Mouse (Mus musculus) intestine, embryonic 14.5 days (tissue): ENCODE data around the gene Dync1li2. TPM values are rescaled to one million over a fixed set of nuclear protein-coding genes. Genes with fewer than 3 reads are reported as not detected.

Source experiments
- ATAC-seq: fragments of 200-750 bp; cut with Nextera tagmentation; replicated peaks from 2 replicates; pipeline ENCODE4 v1.8.0; 2017; ENCODE audit warnings: low read depth, moderate number of reproducible peaks, moderate TSS enrichment, moderate library complexity; ENCODE audit not compliant: low FRiP score, low TSS enrichment
- DNase-seq: peaks from one replicate; pipeline ENCODE4 v3.0.0-alpha.2; 2018; ENCODE audit warnings: low spot score
- H3K27ac ChIP-seq: fragments of 300-500 bp; sonication (generic); 2 replicates; pipeline ENCODE4 v1.5.1; 2014; ENCODE audit warnings: low read depth, mild to moderate bottlenecking, control low read depth
- H3K27me3 ChIP-seq: fragments of 300-500 bp; sonication (generic); replicated peaks from 2 replicates; pipeline ENCODE4 v1.6.1; 2014; ENCODE audit warnings: low read length, control low read depth; ENCODE audit not compliant: control insufficient read depth, insufficient read depth
- H3K36me3 ChIP-seq: fragments of 300-500 bp; sonication (generic); 2 replicates; pipeline ENCODE4 v1.6.1; 2014; ENCODE audit warnings: low read length, control low read depth; ENCODE audit not compliant: control insufficient read depth, insufficient read depth
- H3K4me1 ChIP-seq: fragments of 300-500 bp; sonication (generic); replicated peaks from 2 replicates; pipeline ENCODE4 v1.6.1; 2014; ENCODE audit warnings: low read length, control low read depth, mixed read lengths; ENCODE audit not compliant: control insufficient read depth, insufficient read depth
- H3K4me2 ChIP-seq: fragments of 300-500 bp; sonication (generic); 2 replicates; pipeline ENCODE4 v1.6.1; 2014; ENCODE audit warnings: low read length
- H3K4me3 ChIP-seq: fragments of 300-500 bp; sonication (generic); 2 replicates; pipeline ENCODE4 v1.5.1; 2014; ENCODE audit warnings: low read depth, low read length, control low read depth, mixed read lengths
- H3K9ac ChIP-seq: fragments of 300-500 bp; sonication (generic); 2 replicates; pipeline ENCODE4 v1.6.1; 2014; ENCODE audit warnings: mild to moderate bottlenecking, low read length
- H3K9me3 ChIP-seq: fragments of 300-500 bp; sonication (generic); 2 replicates; pipeline ENCODE4 v1.6.1; 2016; ENCODE audit warnings: low read length, control low read depth; ENCODE audit not compliant: control insufficient read depth
- WGBS: fragments of 180-500 bp; shearing (Covaris S2); extraction: QIAGEN DNeasy Blood & Tissue Kit; methylation state at CpG from one replicate; pipeline ENCODE4 v1.1.7; 2014; 5-methylcytosine and 5-hydroxymethylcytosine counted together
- polyA plus RNA-seq: library from polyadenylated mRNA; unstranded; fragments of >200 nt; fragmentation: Nextera tagmentation; extraction: Ambion mirVana; gene quantifications from 2 replicates; pipeline ENCODE4 v1.2.1, GENCODE M21; 2014

The Dync1li2 gene
- polyA plus RNA-seq, 1 experiment from 2014 or later, result 46.1 TPM

DNA sequence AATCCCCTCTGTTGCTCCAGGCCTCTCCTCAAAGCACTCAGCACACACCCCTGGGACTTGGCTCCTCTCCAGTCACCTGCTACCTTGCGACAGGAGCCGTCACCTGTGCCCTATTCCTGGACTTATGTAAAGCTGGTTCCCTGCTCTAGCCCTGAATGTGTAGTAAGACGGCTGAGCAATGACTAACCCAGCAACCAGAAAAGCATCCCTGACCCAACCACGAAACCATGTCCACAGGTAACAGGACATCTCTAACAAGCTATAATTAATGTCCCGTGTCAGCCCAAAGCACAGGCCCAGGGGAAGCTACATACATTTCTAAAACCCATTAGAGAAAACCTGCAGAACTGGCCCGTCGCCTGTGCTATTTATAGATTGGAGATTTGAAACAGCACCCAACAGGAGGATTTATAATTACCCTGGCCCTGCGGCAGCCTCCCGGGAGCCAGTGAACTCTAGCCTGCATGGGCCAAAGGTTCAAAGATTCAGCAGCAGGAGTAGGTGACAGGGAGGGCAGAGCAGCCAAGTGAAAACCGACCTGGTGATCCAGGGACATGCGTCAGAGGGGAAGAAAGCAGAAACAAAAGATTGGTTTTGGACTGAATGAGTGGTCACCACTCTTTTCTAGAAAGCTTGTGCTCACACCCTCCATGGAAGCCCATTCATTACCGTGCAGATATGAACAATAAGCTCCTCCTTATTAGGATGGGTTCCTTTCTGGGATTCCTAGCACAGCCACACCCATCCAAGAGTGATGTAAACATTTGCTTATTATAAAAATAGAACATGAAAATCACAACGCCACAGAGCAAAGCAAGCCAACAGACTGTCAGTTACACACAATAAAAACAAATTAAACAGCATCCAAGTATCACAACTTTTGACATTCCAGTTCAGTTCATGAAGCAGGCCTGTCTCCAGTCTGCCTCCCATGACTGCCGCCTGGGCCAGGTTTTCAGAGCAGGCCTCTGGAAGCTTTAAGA is 67.7 kb downstream of the Dync1li2 start:
- WGBS, result 27% methylated on average over 14 of the region's 14 CpGs
- peak; percentile 81 for ATAC-seq
- H3K27ac ChIP-seq, result peak overlapping the region; percentile 78
- peaks cover 28% of the 10 kb centered on the region for H3K4me1 ChIP-seq
- H3K27me3 ChIP-seq, result no peaks in the 10 kb centered on the region
- peak overlapping the region; percentile 20; the same call in 1 of the 2 replicates for H3K9ac ChIP-seq
- H3K4me3 ChIP-seq, result no peak overlapping the region
- DNase-seq, result peak; percentile 80
- peak overlapping the region; percentile 21 for H3K4me2 ChIP-seq
- H3K9me3 ChIP-seq, result no peaks in the 10 kb centered on the region
- no peaks in the 10 kb centered on the region for H3K36me3 ChIP-seq

- H3K4me3 ChIP-seq, result no peak overlapping the region
- ATAC-seq (no peak), DNase-seq (no peak)
Observed at GRCm38 (mm10) chr8:104374269-104374668, 68.6 kb downstream of the Dync1li2 start.

DNA sequence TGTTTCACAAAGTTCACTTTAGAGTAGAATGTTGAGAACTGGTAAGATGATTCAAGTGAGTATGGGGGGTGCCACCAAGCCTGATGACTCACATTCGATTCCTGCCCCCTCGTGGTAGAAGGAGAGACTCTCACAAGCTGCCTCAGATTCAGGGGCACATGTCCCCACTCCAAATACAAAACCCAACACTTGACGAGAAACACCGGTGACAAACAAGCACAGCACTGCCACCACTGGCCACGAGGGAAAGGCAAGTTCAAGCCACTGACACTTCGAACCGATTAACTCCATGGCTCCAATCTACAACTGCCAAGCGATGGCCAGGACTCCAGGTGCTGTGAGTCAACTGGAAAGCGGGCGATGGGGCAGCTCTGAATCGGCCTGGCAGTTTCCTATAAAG is 69.1 kb downstream of the Dync1li2 start:
- H3K9me3 ChIP-seq, result no peaks in the 10 kb centered on the region
- no peaks in the 10 kb centered on the region for H3K27me3 ChIP-seq
- DNase-seq (no peak), ATAC-seq (no peak)
- no peaks in the 10 kb centered on the region for H3K36me3 ChIP-seq
- H3K4me1 ChIP-seq, result peaks cover 33% of the 10 kb centered on the region
- no peak overlapping the region for H3K9ac ChIP-seq
- peak overlapping the region; percentile 26 for H3K4me2 ChIP-seq
- WGBS, result 80% methylated on average over 11 of the region's 11 CpGs
- peak overlapping the region; percentile 78 for H3K27ac ChIP-seq
- H3K4me3 ChIP-seq, result no peak overlapping the region

More at GRCm38 (mm10) chr8:104374269-104374668, 68.6 kb downstream of the Dync1li2 start:
- Histone ChIP-seq H3K27me3 (no peaks in the 10 kb centered on the region), H3K4me1 (peaks cover 29% of the 10 kb centered on the region), H3K9me3 (no peaks in the 10 kb centered on the region), H3K36me3 (no peaks in the 10 kb centered on the region), H3K9ac (no peak overlapping the region), H3K4me2 (peak overlapping the region; percentile 26), H3K27ac (peak overlapping the region; percentile 78)
- 64% methylated on average over 11 of the region's 11 CpGs for WGBS

- 87% methylated on average over 6 of the region's 6 CpGs for WGBS
- Histone ChIP-seq H3K27ac (no peak overlapping the region), H3K4me1 (peaks cover 27% of the 10 kb centered on the region), H3K27me3 (no peaks in the 10 kb centered on the region), H3K9ac (no peak overlapping the region), H3K4me3 (no peak overlapping the region), H3K4me2 (no peak overlapping the region), H3K36me3 (no peaks in the 10 kb centered on the region), H3K9me3 (no peaks in the 10 kb centered on the region)
- DNase-seq, result no peak
- no peak for ATAC-seq
Observed at GRCm38 (mm10) chr8:104371121-104371520, 71.7 kb downstream of the Dync1li2 start.

- 65% methylated on average over 6 of the region's 6 CpGs for WGBS
- ATAC-seq, result no peak
- Histone ChIP-seq H3K9me3 (no peaks in the 10 kb centered on the region), H3K4me1 (peaks cover 18% of the 10 kb centered on the region; the same call in 1 of the 2 replicates), H3K36me3 (no peaks in the 10 kb centered on the region), H3K4me2 (no peak overlapping the region), H3K27ac (no peak overlapping the region), H3K9ac (no peak overlapping the region), H3K27me3 (no peaks in the 10 kb centered on the region), H3K4me3 (no peak overlapping the region)
- DNase-seq, result no peak
Observed at GRCm38 (mm10) chr8:104370071-104370470, 72.8 kb downstream of the Dync1li2 start.

DNA sequence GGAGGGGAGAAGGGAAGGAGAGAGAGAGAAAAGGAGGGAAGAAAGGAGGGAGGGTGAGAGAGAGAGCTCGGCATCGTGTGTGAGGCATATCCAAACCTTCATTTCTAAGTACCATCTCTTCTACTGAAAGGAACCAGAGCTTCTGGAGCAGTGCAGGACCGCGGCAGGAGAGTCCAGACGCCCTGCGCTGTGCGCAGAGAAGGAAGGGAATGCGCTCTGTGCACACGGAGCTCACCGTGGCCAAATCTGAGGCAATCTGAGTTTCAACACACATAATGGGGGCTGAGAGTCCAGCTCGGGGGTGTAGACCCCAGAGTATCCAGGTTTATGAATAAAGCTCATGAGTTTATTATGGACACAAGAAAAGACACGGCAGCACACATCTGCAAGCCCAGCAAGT is 73.3 kb downstream of the Dync1li2 start:
- Histone ChIP-seq H3K4me2 (no peak overlapping the region), H3K4me1 (peaks cover 14% of the 10 kb centered on the region; the same call in 1 of the 2 replicates), H3K27me3 (no peaks in the 10 kb centered on the region), H3K27ac (no peak overlapping the region), H3K9ac (no peak overlapping the region), H3K4me3 (no peak overlapping the region), H3K9me3 (no peaks in the 10 kb centered on the region), H3K36me3 (no peaks in the 10 kb centered on the region)
- DNase-seq, result no peak
- no peak for ATAC-seq
- 63% methylated on average over 12 of the region's 12 CpGs for WGBS

Other genes starting within 250 kb of the Dync1li2 start
- gene Tk2, start 194.5 kb downstream of the Dync1li2 start, polyA plus RNA-seq, result 15.3 and 17.8 TPM in 2 replicates
- gene Cklf, start 192.2 kb downstream of the Dync1li2 start, polyA plus RNA-seq, result 47.9 and 48.6 TPM in 2 replicates
- gene Cmtm2a, start 149.9 kb downstream of the Dync1li2 start, polyA plus RNA-seq, result not detected in 2 replicates
- not detected in 2 replicates for gene Gm45711, start 133.0 kb downstream of the Dync1li2 start, polyA plus RNA-seq
- gene Cmtm1, start 132.9 kb downstream of the Dync1li2 start, polyA plus RNA-seq, result not detected in 2 replicates
- not detected in 2 replicates for gene Gm11020, start 121.5 kb downstream of the Dync1li2 start, polyA plus RNA-seq
- not detected in 2 replicates for gene Cmtm2b, start 120.8 kb downstream of the Dync1li2 start, polyA plus RNA-seq
- 155 and 171 TPM in 2 replicates for gene Cmtm3, start 103.6 kb downstream of the Dync1li2 start, polyA plus RNA-seq
- gene Cmtm4, start 47.2 kb downstream of the Dync1li2 start, polyA plus RNA-seq, result 7.0 and 7.5 TPM in 2 replicates
- 0.34 and 0.36 TPM in 2 replicates for gene Terb1, start 66.9 kb upstream of the Dync1li2 start, polyA plus RNA-seq
- gene Nae1, start 91.6 kb upstream of the Dync1li2 start, polyA plus RNA-seq, result 85.8 and 98.9 TPM in 2 replicates
- gene Car7, start 91.6 kb upstream of the Dync1li2 start, polyA plus RNA-seq, result 0.92 and 2.0 TPM in 2 replicates
- 13.4 and 14.9 TPM in 2 replicates for gene Pdp2, start 148.4 kb upstream of the Dync1li2 start, polyA plus RNA-seq
- 0.15 and 0.42 TPM in 2 replicates for gene Cdh16, start 181.3 kb upstream of the Dync1li2 start, polyA plus RNA-seq
- gene Rrad, start 188.3 kb upstream of the Dync1li2 start, polyA plus RNA-seq, result 3.8 and 4.0 TPM in 2 replicates
- gene Ciao2b, start 198.9 kb upstream of the Dync1li2 start, polyA plus RNA-seq, result 86.7 and 92.2 TPM in 2 replicates